Mouse (Mus musculus): ENCODE results near the gene Nrxn1. TPM values are rescaled to one million over a fixed set of nuclear protein-coding genes. Genes with fewer than 3 reads are reported as not detected.

Nrxn1 gene
- total RNA-seq, 2 experiments from 2014 or later: 660 to 736 TPM

DNA sequence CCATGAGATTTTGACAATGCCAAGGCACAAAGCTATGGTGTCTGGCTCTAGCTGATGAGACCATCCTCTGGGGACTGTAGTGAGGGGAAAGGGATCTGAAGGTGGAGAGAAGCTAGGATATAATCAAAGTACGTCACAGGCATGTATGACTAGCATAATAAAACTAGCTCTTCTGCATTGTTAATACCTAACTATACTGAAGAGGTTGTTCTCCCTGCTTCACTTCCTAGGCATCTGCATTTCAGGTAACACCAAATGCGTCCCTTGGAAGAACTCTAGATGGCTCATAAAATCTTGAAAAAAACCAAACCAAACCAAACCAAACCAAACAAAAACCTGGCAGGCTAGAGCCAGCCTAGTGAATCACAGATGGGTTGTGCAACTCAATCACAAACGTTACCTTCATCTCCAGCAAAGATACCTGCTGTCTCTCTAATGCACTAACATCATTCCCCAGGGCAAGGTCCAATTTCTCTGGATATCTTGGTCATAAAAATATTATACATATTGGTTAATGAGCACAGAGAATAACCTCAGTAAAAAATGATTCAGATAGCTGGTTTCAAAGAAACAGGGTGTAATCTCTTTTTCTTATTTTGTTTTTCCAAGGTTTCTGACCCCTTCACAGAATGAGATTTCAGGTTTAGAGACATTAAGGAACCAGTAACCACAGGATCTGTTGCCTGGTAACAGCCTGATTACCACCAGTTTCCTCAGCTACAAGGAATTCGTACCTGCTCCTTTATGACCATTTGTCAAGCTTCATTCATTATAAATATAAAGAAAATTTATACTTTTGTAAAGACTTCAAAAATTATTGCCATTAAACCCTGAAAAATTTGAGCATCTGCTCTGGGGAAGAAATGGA, 256.5 kb downstream of the Nrxn1 start:
- intact Hi-C loops (cut with DNase I): no loop called here
- no peak for DNase-seq (ENCODE audit: low spot score in 2 of 2)

DNA sequence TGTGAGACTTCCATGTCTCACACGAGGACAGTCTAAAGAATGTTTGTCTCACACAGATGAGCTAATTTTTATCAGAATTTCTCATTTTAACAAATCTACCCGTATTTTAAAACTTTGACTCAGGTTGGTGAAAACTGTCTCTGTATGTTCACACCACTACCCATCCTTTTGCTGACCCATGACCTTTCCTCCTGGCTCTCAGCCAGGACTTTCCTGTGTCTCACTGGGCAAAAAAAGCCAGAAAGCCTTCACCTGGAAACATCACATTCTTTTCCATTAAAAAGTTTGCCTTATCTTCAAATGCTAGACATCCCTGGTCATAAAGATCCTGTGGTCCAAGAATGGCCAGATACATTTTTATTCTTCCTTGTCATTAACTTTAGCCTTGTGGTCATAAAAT, 274.5 kb downstream of the Nrxn1 start:
- intact Hi-C loops (cut with DNase I): no loop called here
- DNase-seq (ENCODE audit: low spot score in 2 of 2): no peak

DNA sequence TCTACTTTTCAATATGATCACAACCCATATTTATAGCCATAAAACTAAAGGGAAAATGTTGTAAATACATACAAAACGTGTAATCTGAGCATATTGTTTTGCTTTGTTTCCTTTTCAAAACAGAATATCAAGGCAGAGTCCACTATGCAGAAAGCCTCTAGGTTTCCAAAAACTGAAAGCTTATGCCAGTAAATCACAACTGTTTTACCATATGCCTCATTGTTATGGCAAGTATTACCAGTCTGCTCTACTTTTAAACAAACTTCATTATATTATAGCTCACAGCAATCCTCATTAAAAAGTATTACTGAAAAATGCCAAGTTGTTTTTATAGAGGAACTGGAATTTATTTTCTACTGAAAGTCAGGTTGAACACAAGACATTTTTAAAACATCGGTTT, 275.0 kb downstream of the Nrxn1 start:
- DNase-seq (ENCODE audit: low spot score in 2 of 2): no peak
- intact Hi-C loops (cut with DNase I): no loop called here

DNA sequence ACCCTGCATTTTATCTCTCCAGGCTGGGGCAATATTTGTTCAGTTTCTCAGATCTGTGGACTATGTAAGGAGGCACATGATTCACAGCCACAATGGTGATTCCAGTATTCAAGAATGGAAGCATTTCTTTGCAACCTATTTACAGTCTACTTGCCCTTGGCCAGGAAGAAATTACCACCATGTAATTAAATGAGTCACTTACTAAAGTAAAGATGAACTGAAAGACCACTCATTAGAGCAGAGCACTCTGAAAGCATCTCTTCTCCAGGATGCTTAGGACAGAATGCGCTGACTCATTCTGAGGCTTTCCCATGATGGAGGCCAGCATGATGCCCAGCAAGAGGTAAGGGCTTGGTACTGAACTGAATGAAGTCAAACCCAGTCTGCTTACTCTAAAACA, 277.6 kb downstream of the Nrxn1 start:
- DNase-seq (ENCODE audit: low spot score in 2 of 2): no peak
- intact Hi-C loops (cut with DNase I): no loop called here

DNA sequence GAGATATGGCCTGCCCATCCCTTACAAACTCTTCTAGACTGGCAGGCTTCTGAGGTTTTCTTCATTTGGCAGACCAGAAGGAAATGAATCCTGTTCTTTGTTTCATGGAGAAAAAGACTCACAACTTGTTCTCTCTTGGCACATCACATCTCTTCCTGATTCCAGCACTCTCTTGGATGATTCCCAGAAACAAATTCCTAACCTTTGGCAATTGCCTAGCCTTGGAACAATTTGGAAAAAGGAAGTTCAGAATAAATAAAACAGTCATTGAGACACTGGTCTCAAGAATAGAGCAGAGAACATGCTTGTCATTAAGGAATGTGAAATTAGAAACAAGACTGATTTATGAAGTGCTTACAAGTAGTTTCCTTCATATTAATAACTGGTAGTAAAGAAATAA, 279.1 kb downstream of the Nrxn1 start:
- peak in 1 of 2 experiments; percentile 13 for DNase-seq (ENCODE audit: low spot score in 2 of 2)
- intact Hi-C loops (cut with DNase I): no loop called here

DNA sequence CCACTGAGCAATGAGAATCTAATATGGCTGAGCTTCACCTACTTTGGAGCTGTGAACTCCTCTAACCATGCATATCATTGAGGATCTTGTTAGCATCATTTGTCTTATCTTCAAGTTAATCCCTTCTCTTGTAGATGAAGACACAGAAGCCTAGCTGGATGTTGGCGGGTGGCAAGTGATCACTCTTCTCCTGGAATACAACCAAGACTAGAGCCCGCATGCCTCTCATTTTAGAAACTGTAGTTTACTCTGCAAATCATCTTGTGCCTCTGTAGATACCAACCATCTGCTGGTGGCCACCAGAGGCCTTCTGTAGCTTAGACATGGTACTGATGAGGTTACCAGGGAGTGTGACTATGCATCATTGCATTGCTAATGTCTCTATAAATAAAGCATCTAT, 280.4 kb downstream of the Nrxn1 start:
- intact Hi-C loops (cut with DNase I): no loop called here
- DNase-seq (ENCODE audit: low spot score in 2 of 2): no peak

DNA sequence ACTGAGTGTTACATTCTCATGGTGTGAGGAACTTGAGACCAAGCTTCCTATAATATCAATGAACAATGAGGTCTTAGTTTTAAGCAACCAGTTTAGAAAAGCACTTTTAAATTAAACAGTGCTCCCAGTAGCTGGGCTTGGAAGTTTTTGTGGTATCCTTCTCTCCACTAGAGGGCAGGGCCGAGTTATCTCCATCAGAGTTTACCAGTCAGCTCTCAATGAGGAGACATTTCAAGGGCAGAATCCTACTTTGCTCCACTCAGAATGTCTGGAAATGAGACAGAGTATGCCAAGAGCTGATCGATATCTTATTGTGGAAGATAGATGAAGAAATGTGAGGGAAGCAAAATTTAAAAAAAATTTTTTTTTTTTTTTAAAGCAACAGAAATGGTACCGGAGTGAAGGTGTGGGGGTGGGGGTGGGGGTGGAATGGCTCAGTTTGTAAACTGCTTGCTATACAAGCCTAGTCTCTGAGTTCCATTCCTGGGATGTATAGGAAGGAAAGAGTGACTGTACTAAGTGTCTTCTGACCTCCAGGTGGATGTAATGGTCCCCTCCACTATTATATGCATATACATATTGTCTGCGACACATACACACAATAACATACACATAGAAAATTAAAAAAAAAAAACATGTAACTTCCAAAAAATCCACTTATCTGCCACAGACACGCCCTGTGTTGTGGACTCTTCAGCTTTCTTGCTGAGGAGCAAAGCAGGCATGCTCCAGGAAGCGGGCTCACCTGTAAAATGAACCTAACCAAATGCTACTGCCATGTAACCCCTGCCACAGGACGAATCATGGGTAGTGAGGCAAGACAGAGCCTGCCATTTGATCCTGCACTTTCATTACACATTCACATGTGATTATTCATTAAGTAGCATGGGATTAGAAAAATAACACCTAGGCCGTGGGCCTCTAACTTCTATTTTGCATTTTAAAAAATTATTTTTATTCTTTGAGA, 283.4 kb downstream of the Nrxn1 start:
- peak; percentile 80 to 84 for DNase-seq (ENCODE audit: low spot score in 2 of 2)
- intact Hi-C loops (cut with DNase I): loop anchor here (10.0 kb wide), 1 partner anchor 185 kb away; no protein-coding TSS in a partner anchor

DNA sequence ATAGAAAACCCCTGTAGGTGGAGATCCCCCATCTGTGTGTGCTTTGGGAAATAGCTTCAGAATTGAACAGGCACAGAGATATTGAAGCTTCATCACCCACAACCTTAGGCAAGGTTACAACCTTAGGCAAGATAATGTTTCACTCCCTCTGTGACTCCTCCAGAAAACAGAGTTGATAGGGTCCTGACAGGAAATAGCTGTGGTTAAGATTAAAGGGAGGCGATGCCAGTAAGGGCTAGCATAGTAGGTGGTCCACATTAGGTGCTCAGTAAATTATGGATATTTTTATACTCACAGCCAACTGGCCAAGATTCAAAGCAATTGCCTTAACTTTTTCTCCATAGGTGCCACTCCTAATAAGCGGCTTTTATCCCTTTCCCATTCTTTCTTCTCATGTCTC, 284.6 kb downstream of the Nrxn1 start:
- intact Hi-C loops (cut with DNase I): loop anchor here (10.0 kb wide), 1 partner anchor 183 kb away; no protein-coding TSS in a partner anchor
- DNase-seq (ENCODE audit: low spot score in 2 of 2): no peak

DNA sequence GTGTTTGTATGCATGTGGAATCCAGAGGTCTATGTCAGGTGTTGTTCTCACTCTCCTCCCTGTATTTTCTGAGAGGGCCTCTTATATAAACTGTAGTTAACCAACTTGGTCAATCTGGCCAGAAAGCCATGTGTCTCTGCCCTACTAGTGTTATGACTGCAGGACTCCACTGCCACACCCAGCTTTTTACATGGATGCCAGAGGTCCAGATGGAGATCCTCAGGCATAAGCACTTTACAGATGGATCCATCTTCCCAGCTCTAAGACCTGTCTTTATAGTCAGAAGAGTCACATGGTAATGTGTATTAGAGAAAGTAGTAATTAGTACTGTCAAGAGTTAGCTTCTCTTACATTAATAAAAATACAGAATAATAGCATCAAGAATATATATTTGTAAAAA, 285.7 kb downstream of the Nrxn1 start:
- DNase-seq (ENCODE audit: low spot score in 2 of 2): no peak
- intact Hi-C loops (cut with DNase I): loop anchor here (10.0 kb wide), 1 partner anchor 182 kb away; no protein-coding TSS in a partner anchor

DNA sequence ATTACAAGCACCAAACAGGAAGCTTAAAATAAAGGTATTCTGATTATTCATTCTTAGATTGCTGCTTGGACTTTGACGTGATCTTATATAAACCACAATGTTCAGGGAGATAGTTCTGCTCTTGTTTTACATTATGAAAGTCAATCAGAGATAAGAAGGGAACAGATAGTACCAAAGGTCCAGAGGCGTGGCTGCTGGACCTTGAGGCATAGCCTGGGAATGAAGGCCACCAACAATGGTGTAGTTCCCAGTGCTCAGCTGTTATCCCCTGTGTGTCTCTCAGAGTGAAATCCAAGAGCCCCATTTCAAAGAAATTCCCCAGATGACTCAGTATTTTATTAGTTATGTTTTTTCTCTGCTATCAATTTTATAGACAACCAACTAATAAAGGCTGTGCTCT, 294.2 kb downstream of the Nrxn1 start:
- intact Hi-C loops (cut with DNase I): no loop called here

DNA sequence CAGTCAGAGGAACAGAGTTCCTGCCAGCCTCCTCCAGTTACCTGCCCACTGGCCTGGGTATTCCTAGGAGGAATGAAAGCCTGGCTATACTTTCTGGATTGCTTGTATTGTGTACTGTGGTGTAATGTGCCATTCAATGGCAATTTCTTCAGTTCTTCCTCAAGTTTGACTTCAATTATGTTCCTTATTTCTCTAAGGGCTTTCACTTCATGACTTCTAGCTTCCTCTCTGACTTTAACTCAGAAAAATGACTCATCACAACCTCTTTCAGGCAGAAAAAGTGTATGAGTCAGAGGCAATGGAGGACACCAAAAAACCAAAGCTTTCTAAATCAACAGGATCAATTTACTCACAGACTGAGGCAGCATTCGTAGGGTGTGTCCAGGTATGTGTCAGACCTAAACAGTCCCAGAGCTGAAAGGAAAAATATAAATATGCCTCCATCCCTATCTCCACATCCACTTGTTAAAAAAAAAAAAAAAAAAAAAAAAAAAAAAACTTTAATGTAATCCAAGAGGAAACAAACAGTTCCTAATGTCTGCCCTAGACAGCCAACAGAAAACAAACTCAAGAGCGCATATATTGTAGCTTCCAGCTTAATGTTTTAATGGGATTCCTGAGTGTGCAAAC, 295.1 kb downstream of the Nrxn1 start:
- no peak for DNase-seq (ENCODE audit: low spot score in 2 of 2)
- intact Hi-C loops (cut with DNase I): no loop called here

More for the DNA sequence above, 294.2 kb downstream of the Nrxn1 start:
- no peak for DNase-seq (ENCODE audit: low spot score in 2 of 2)

DNA sequence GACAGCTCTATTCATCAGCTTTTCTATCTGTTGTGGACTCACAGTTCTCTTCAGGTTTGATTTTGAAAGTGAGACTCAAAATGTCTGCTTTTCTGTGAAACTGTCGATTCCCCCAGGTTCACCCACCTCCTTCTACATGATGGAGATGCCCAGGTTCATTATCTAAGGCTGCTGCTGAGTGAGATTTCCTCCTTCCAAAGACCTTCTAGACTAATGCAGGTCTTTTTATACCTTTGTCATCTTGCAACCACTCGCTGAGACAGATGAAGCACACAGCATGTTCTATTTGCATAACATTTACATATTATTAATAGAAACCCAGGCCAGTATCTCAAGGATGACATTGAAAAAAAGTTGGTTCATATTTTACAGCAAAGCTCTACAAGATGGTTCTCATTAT, 295.9 kb downstream of the Nrxn1 start:
- intact Hi-C loops (cut with DNase I): no loop called here
- DNase-seq (ENCODE audit: low spot score in 2 of 2): peak in 1 of 2 experiments; percentile 38

DNA sequence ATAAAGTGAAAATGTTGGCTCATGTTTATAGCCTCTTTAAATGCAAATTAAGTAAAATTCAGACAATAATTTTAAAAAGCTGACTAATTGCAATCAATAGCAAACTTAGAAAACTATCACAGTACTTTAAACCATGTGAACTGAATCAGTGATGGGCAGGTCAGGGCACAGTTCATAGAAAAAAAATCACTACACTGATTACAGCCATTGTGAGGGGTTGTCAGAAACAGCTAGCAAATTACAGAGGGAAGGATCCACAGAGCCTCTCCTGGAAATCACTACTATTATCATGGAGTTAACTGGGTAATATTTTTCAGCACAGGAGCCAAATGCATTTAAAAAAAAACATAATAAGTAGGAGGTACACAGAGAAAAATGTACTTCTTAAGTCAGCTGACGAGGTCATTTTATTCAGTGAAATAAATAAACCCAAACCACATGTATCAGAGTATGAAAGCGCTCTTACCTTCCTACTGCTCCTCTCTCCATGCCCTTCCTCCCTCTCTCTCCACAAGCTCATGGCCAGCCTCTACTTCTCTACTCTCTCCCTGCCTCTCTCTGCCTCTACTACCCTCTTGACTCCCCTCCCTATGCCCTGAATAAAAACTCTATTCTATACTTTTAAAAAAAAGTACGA, 304.3 kb downstream of the Nrxn1 start:
- intact Hi-C loops (cut with DNase I): no loop called here
- DNase-seq (ENCODE audit: low spot score in 2 of 2): no peak

DNA sequence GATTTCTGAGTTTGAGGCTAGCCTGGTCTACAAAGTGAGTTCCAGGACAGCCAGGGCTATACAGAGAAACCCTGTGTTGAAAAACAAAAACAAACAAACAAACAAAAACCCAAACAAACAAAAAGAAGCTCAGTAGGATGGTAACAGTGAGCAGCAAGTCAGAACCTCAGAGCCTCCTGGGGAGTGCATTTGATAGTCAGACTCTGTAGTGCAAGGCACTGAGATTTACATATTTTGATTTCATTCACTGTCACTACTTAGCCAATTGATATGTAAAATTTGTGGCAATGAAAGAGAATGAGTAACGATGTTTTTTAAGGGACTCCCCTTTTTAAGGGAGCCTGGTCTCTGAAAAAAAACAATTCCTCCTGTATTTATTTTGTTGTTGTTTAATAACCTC, 304.8 kb downstream of the Nrxn1 start:
- intact Hi-C loops (cut with DNase I): no loop called here
- no peak for DNase-seq (ENCODE audit: low spot score in 2 of 2)

DNA sequence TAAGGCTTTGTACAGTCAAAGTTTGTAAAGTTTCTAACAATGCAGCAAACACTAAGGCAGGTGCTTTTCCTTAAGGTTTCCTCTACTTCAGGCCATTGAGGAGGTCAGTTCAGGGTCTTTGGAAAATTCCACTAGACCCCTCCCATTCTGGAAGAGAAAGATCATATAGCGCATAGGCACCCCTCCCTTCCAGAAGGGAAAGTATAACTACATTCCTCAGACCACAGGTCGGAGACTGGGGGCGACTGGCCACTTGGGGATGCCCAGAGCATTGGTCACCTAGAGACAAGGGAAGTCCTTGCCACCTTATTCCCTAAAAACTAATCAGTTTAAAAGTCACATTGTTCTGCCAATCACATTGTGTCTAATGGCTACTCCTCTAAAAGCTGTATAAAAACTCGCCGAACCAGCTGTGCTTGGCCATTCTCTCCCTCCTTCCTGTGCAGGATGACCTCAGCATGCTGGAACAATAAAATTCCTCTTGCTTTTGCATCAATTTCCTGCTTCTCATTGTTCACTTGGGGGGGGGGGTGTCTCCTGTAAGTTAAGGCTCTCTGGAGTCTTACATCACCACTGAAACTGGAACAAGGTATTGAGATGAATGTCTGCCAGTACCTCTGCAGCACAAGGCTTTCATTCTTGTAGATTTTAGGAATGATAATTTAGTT, 305.6 kb downstream of the Nrxn1 start:
- intact Hi-C loops (cut with DNase I): no loop called here
- DNase-seq (ENCODE audit: low spot score in 2 of 2): no peak

DNA sequence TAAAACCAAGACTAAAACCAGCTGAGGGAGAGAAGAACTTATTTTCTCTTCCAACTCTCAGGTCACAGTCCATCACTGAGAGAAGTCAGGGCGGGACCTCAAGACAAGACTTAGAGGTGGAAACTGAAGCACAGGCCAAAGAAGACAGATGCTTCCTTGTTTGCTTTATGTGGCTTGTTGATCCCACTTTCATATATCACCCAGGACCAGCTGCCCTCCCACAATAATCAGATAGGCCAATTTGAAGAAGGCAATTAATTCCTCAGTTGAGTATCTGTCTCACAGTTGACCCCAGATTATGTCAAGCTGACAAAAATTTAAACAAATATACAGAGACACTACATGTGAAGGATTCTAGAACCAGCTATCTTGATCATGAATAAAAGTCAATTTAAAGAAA, 312.4 kb downstream of the Nrxn1 start:
- intact Hi-C loops (cut with DNase I): no loop called here
- no peak for DNase-seq (ENCODE audit: low spot score in 2 of 2)

DNA sequence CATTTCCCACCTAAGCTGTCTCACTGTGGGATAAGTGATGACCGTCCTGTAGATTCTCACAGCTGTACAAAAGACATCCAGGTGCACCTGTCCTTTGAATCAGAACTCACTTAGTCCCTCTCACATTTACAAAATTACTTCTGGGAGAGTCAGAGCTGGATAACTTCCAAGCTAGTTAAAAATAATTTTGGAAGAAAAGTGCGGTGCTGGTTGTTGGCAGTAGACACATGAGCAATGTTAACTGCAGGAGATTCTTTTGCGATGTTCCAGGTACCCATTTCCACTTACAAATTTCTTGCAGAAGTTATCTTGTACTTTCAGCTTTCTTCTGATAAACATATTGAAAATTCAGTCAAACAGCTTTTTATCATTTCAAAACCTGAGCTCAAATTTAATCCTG, 317.5 kb downstream of the Nrxn1 start:
- intact Hi-C loops (cut with DNase I): no loop called here
- DNase-seq (ENCODE audit: low spot score in 2 of 2): no peak

DNA sequence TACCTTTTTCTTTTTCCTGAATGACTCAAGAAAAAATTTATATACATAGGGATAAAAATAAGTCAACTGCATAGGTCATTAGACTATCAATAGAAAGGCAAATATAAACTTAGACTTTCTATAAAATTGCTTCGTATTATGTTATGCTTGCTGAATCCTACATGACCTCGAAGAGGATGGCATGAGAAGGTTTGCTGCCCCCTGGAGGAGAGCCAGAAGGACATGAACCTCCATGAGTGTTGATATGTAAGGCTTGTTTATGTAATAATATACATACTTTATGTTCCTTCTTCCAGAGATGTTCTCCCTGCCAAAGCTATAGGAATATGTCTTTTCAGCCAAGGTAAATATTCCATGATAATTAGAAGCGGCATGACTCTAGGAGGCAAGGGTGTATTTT, 319.6 kb downstream of the Nrxn1 start:
- DNase-seq (ENCODE audit: low spot score in 2 of 2): no peak
- intact Hi-C loops (cut with DNase I): no loop called here

DNA sequence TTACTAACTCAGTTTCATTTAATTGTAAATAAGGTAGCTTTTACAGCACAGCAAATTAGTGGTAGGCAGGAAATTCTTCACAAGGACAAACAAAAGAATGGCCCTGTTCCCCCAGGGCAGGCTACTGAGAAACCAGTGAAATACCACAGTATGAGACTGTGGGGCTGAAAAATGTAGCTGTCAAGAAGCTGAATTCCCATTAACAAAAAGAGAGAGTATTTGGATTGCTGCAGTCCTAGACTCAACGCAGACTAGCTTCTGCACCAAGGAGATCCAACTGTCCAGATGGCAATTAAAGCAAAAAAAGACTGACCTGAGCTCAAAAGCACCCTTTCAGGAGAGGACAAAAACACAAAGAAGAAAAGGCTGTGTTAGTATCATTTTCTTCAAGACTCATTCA, 324.7 kb downstream of the Nrxn1 start:
- intact Hi-C loops (cut with DNase I): no loop called here
- no peak for DNase-seq (ENCODE audit: low spot score in 2 of 2)

All from left cerebral cortex, postnatal 14 days (tissue).